Mouse (Mus musculus) forebrain, embryonic 14.5 days (tissue): ENCODE measurements around the gene Ccdc117. TPM values are rescaled to one million over a fixed set of nuclear protein-coding genes. Genes with fewer than 3 reads are reported as not detected.
A peak's percentile ranks its signal among the peaks of the same experiment; 100 is the strongest.
"Not testable (repeated sequence)": the region's sequence is repeated elsewhere in the genome, so short reads cannot be mapped to it uniquely, and the experiment has no call there.

Source experiments
- ATAC-seq: fragments of 200-750 bp; cut with Nextera tagmentation; 2 replicates; pipeline ENCODE4 v1.8.0; 2017; ENCODE audit warnings: mild to moderate bottlenecking, moderate library complexity
- DNase-seq: peaks from one replicate; pipeline ENCODE4 v3.0.0-alpha.2; 2015; ENCODE audit warnings: low spot score
- H3K27ac ChIP-seq: fragments of 300-500 bp; sonication (generic); 2 replicates; pipeline ENCODE4 v1.5.1; 2014; ENCODE audit warnings: low read depth, mild to moderate bottlenecking, control low read depth, low read length, moderate library complexity
- H3K27me3 ChIP-seq: fragments of 300-500 bp; sonication (generic); replicated peaks from 2 replicates; pipeline ENCODE4 v1.6.1; 2014; ENCODE audit warnings: low read length, control low read depth, mixed read lengths; ENCODE audit not compliant: control insufficient read depth, insufficient read depth
- H3K36me3 ChIP-seq: fragments of 300-500 bp; sonication (generic); 2 replicates; pipeline ENCODE4 v1.6.1; 2014; ENCODE audit warnings: low read length, control low read depth; ENCODE audit not compliant: control insufficient read depth, insufficient read depth
- H3K4me1 ChIP-seq: fragments of 300-500 bp; sonication (generic); 2 replicates; pipeline ENCODE4 v1.6.1; 2014; ENCODE audit warnings: antibody characterized with exemption, low read length, control low read depth; ENCODE audit not compliant: control insufficient read depth, insufficient read depth
- H3K4me2 ChIP-seq: fragments of 300-500 bp; sonication (generic); 2 replicates; pipeline ENCODE4 v1.6.1; 2014; ENCODE audit warnings: mild to moderate bottlenecking, control low read depth, low read length
- H3K4me3 ChIP-seq: fragments of 300-500 bp; sonication (generic); 2 replicates; pipeline ENCODE4 v1.5.1; 2014; ENCODE audit warnings: low read depth, low read length, control low read depth
- H3K9ac ChIP-seq: fragments of 300-500 bp; sonication (generic); 2 replicates; pipeline ENCODE4 v1.6.1; 2014; ENCODE audit warnings: mild to moderate bottlenecking, low read length, control low read depth, moderate library complexity
- H3K9me3 ChIP-seq: fragments of 300-500 bp; sonication (generic); replicated peaks from 2 replicates; pipeline ENCODE4 v1.6.1; 2016; ENCODE audit warnings: low read length, control low read depth, mixed read lengths; ENCODE audit not compliant: control insufficient read depth
- WGBS: fragments of 180-500 bp; shearing (Covaris S2); extraction: QIAGEN DNeasy Blood & Tissue Kit; methylation state at CpG from one replicate; pipeline ENCODE4 v1.1.7; 2014; 5-methylcytosine and 5-hydroxymethylcytosine counted together
- polyA plus RNA-seq: library from polyadenylated mRNA; unstranded; fragments of >200 nt; fragmentation: Nextera tagmentation; extraction: Ambion mirVana; gene quantifications from 2 replicates; pipeline ENCODE4 v1.2.1, GENCODE M21; 2014

Gene Ccdc117
- polyA plus RNA-seq, 1 experiment from 2014 or later: 13.1 TPM

DNA sequence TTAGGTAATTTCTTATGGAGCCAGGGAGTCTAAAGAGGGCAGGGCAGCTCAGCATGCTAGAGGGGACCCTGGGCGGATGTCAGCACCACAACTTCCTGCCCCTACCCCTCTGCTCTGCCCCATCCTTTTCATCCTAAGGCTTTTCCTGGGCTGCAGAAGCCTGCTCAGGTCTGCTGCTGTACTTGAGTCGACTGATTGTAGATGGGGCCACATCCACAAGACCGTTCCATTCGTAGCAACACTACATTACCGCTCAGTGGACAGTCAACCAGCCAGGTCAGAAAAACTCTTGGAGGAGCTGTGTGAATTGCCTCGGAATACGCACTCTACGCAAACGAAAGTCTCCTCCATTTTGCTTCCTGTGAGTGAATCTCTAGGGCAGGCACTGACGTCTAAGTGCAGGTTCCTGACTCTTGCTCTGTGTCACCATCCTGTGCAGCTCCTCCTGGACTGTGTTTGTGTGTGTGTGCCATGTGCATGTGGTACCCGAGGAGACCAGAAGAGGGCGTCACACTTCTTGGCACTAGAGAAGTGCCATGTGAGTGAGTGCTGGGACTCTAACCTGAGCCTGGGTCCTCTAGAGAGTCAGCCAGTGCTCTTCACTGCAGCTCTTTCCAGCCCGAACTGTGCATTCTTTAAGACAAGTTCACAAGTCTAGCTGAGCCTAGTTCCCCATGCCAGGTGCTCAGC, 45.3 kb downstream of the Ccdc117 start:
- Histone ChIP-seq H3K27ac (no peak overlapping the region), H3K4me3 (no peak overlapping the region), H3K27me3 (no peaks in the 10 kb centered on the region), H3K9me3 (no peaks in the 10 kb centered on the region), H3K4me2 (no peak overlapping the region), H3K36me3 (no peaks in the 10 kb centered on the region), H3K4me1 (no peaks in the 10 kb centered on the region), H3K9ac (no peak overlapping the region)
- WGBS: 95% methylated on average over 13 of the region's 13 CpGs
- DNase-seq (no peak), ATAC-seq (no peak)

DNA sequence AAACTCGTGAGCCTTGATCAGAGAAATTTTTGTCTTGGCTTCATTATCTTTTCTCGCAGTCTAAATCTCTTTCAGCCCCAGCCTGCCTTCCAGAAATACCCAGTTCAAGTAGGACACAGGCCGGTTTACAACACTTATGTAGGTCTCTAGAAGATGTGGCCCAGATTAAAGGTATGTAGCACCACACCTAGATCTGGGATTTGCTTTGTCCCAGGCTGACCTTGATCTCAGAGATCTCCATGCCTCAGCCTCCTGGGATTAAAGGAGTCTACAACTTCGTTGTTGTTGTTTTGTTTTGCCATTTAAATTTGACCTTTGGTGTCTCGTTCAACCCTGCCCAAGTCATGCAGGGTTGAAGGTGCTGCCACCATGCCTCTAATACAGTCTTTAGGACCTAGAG, 46.1 kb downstream of the Ccdc117 start:
- Histone ChIP-seq H3K4me3 (no peak overlapping the region), H3K36me3 (no peaks in the 10 kb centered on the region), H3K9me3 (no peaks in the 10 kb centered on the region), H3K27ac (no peak overlapping the region), H3K27me3 (no peaks in the 10 kb centered on the region), H3K9ac (no peak overlapping the region), H3K4me1 (no peaks in the 10 kb centered on the region), H3K4me2 (no peak overlapping the region)
- WGBS: 86% methylated on average over 5 of the region's 5 CpGs
- DNase-seq: no peak
- ATAC-seq: no peak

DNA sequence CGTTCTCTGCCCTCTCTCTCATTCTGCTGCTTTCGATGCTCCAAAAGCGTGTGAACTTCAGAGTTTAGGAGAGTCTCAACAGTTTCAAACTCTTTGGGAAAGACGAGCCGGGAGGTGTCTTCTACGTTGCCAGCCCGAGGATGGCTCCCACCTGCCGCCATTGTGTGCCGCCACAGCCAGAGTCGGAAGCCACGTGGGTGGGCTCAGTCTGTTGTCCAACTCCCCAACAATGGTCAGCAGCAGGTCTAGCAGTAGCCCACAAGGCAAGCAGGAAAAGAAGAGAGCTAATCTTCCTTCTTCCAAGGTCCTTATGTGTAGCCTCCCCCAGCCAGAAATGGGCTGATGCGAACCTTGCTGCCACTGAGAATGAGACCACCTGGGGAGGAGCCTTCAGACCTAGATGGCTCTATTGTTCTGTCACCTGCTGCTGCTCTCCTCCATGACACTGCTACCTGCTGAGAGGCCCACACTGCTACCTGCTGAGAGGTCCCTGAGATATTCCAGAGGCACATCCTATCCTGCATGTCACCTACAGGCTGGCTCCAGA, 46.6 kb downstream of the Ccdc117 start:
- Histone ChIP-seq H3K4me1 (no peaks in the 10 kb centered on the region), H3K9ac (no peak overlapping the region), H3K4me3 (no peak overlapping the region), H3K9me3 (no peaks in the 10 kb centered on the region), H3K27ac (no peak overlapping the region), H3K27me3 (no peaks in the 10 kb centered on the region), H3K36me3 (no peaks in the 10 kb centered on the region), H3K4me2 (no peak overlapping the region)
- WGBS: 53% methylated on average over 12 of the region's 12 CpGs
- ATAC-seq: no peak
- no peak for DNase-seq

- no peak overlapping the region for H3K4me3 ChIP-seq
- no peak for ATAC-seq
- 64% methylated on average over 2 of the region's 2 CpGs for WGBS
Observed at GRCm38 (mm10) chr11:5493869-5494268, 48.1 kb downstream of the Ccdc117 start.

DNA sequence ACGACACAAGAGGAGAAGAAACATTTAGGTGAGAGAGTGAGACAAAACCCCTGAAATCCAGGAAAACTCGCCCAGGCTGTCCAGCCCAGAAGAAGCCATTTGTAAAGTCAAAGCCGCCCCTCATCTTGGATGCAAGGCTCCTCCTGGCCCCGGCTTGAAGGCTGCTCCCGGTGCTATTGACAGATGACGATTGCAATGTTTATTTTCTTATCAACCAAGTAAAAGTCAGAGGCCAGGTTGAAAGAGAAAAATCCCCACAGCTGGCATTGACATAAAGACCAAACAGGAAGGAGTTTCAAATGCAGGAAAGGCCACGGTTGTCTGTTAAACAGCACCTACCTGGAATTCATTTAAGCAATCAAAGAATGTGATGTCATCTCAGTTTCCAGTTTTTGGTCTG, 50.1 kb downstream of the Ccdc117 start:
- Histone ChIP-seq H3K4me3 (no peak overlapping the region), H3K27me3 (no peaks in the 10 kb centered on the region), H3K4me2 (no peak overlapping the region), H3K36me3 (no peaks in the 10 kb centered on the region), H3K9me3 (no peaks in the 10 kb centered on the region), H3K27ac (no peak overlapping the region), H3K4me1 (no peaks in the 10 kb centered on the region), H3K9ac (no peak overlapping the region)
- 85% methylated on average over 7 of the region's 7 CpGs for WGBS
- no peak for ATAC-seq
- DNase-seq: no peak

More at GRCm38 (mm10) chr11:5493869-5494268, 48.1 kb downstream of the Ccdc117 start:
- H3K9ac ChIP-seq: no peak overlapping the region
- no peak overlapping the region for H3K4me2 ChIP-seq
- no peaks in the 10 kb centered on the region for H3K36me3 ChIP-seq
- no peak for DNase-seq
- H3K4me1 ChIP-seq: no peaks in the 10 kb centered on the region
- H3K9me3 ChIP-seq: no peaks in the 10 kb centered on the region
- no peaks in the 10 kb centered on the region for H3K27me3 ChIP-seq
- H3K27ac ChIP-seq: no peak overlapping the region

- Histone ChIP-seq H3K9ac (no peak overlapping the region), H3K27ac (no peak overlapping the region), H3K36me3 (no peaks in the 10 kb centered on the region), H3K4me2 (no peak overlapping the region), H3K27me3 (no peaks in the 10 kb centered on the region), H3K9me3 (no peaks in the 10 kb centered on the region), H3K4me3 (no peak overlapping the region), H3K4me1 (no peaks in the 10 kb centered on the region)
- ATAC-seq (no peak), DNase-seq (no peak)
- 91% methylated on average over 10 of the region's 10 CpGs for WGBS
Observed at GRCm38 (mm10) chr11:5490989-5491656, 50.9 kb downstream of the Ccdc117 start.

- DNase-seq, H3K9me3 ChIP-seq, H3K4me1 ChIP-seq, H3K36me3 ChIP-seq, H3K4me3 ChIP-seq, H3K27me3 ChIP-seq, H3K9ac ChIP-seq, H3K27ac ChIP-seq, ATAC-seq, H3K4me2 ChIP-seq: not testable (repeated sequence)
- 94% methylated on average over 10 of the region's 10 CpGs for WGBS
Observed at GRCm38 (mm10) chr11:5489433-5489832, 52.6 kb downstream of the Ccdc117 start.

GRCm38 (mm10) chr11:5485193-5486011, 56.6 kb downstream of the Ccdc117 start:
- Histone ChIP-seq H3K4me1 (no peaks in the 10 kb centered on the region; the same call in 1 of the 2 replicates), H3K4me2 (peak overlapping the region; percentile 53), H3K9me3 (no peaks in the 10 kb centered on the region), H3K27me3 (no peaks in the 10 kb centered on the region), H3K27ac (no peak overlapping the region), H3K9ac (peak overlapping the region; percentile 57; the same call in 1 of the 2 replicates), H3K36me3 (no peaks in the 10 kb centered on the region), H3K4me3 (peak overlapping the region; percentile 24)
- WGBS: 17% methylated on average over 15 of the region's 15 CpGs
- peak; percentile 88 for ATAC-seq
- peak; percentile 96 for DNase-seq
